Comparison of ENCODE assay signal across 17 mouse cellular contexts in the genomic region with DNA sequence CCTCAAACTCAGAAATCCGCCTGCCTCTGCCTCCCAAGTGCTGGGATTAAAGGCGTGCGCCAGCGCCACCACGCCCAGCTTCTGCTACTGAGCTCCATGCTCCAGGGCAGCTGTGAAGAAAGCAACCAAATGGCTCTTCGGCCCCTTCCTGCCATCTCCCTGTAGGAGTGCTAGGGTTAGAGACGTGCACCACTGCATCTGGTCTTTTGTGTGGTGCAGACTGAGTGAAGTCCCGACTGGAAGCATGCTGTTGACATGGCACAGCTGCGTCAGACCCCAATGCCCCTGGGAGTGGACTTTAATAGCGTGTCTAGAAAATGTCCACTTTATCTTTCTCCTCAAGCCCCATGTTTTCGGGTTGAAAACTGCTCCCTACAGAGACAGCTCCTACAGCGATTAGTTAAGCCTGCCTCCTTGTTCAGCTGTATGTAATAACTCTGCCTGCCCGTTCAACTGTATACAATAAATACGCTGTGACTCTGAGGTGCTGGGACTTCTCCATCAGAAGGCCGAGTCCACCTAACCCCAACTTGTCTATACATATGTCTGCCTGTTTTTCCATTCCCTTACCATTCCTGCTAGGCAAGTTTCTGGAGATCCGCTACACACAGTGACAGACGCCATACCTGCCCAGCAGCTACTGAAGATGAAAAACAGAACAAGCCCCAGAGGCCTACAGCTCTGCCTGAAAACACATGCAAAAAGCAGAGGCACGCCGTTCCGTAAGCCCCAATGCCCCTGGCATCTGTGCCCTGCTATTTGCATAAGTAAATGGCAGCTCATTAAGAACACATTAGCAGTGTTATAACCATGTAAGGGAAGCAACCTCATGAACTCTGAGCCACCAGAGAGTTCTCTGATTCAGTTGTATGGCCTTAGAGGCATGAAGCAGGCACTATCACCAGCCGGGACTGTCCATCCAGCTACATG.
DNase-seq lines count a peak whose midpoint lies in the region; ATAC-seq and TF ChIP-seq lines count a peak whose summit lies in the region.
"Had no signal": no experiment of that assay in that cellular context is flagged by ENCODE, and none has a peak within 500 bp of the region (broad histone marks: within the 10 kb centered on the region; RNA-seq: fewer than 3 reads in every experiment).

No protein-coding gene starts in this region.

- 62% methylated on average over 21 of the region's 21 CpGs for WGBS in midbrain, embryonic 14.5 days
- WGBS in midbrain, embryonic 10.5 days: 88% methylated on average over 21 of the region's 21 CpGs
- WGBS in forebrain, postnatal 0 days: 67% methylated on average over 20 of the region's 21 CpGs
- 59% methylated on average over 21 of the region's 21 CpGs for WGBS in hindbrain, postnatal 0 days
- 45% methylated on average over 21 of the region's 21 CpGs for WGBS in neural tube, embryonic 15.5 days
- WGBS in kidney, adult 2 months: 73% methylated on average over 21 of the region's 21 CpGs

- H3K4me2 ChIP-seq in midbrain, embryonic 14.5 days (ENCODE audit: low read length): no peak overlapping the region
- no peak overlapping the region for H3K4me2 ChIP-seq in forebrain, postnatal 0 days (ENCODE audit: low read depth)
- H3K4me2 ChIP-seq in hindbrain, postnatal 0 days (ENCODE audit: low read depth, low read length): no peak overlapping the region
- no peak overlapping the region for H3K4me2 ChIP-seq in neural tube, embryonic 15.5 days
- H3K4me2 ChIP-seq: intestine, embryonic 15.5 days; limb, embryonic 12.5 days; liver, embryonic 13.5 days had no signal

- no peaks in the 10 kb centered on the region for H3K27me3 ChIP-seq in midbrain, embryonic 14.5 days (ENCODE audit: control insufficient read depth, insufficient read depth, low read length)
- H3K27me3 ChIP-seq in midbrain, embryonic 10.5 days (ENCODE audit: low read depth, poor library complexity, severe bottlenecking): no peaks in the 10 kb centered on the region
- no peaks in the 10 kb centered on the region for H3K27me3 ChIP-seq in forebrain, postnatal 0 days (ENCODE audit: insufficient read depth, low read length)
- no peaks in the 10 kb centered on the region for H3K27me3 ChIP-seq in hindbrain, postnatal 0 days (ENCODE audit: insufficient read depth, low read length)
- H3K27me3 ChIP-seq in neural tube, embryonic 15.5 days (replicated peaks): no peaks in the 10 kb centered on the region
- no peaks in the 10 kb centered on the region for H3K27me3 ChIP-seq in kidney, adult 2 months (replicated peaks; ENCODE audit: control insufficient read depth, insufficient read depth, low read length)
- H3K27me3 ChIP-seq: intestine, embryonic 15.5 days; limb, embryonic 12.5 days; liver, embryonic 13.5 days had no signal

- peaks cover 10% of the 10 kb centered on the region; the same call in 1 of the 2 replicates for H3K4me1 ChIP-seq in midbrain, embryonic 14.5 days (ENCODE audit: control insufficient read depth, insufficient read depth, low read length)
- H3K4me1 ChIP-seq in midbrain, embryonic 10.5 days: peaks cover 11% of the 10 kb centered on the region
- peaks cover 11% of the 10 kb centered on the region; the same call in 1 of the 2 replicates for H3K4me1 ChIP-seq in forebrain, postnatal 0 days (ENCODE audit: insufficient read depth)
- H3K4me1 ChIP-seq in hindbrain, postnatal 0 days (ENCODE audit: insufficient read depth, low read length): 0 out of 2 replicates have a peak, but pooled peaks cover 3% of the 10 kb centered on the region
- peaks cover 18% of the 10 kb centered on the region for H3K4me1 ChIP-seq in neural tube, embryonic 15.5 days
- no peaks in the 10 kb centered on the region for H3K4me1 ChIP-seq in kidney, adult 2 months (ENCODE audit: control insufficient read depth, insufficient read depth, low read length)
- H3K4me1 ChIP-seq: intestine, embryonic 15.5 days; liver, embryonic 13.5 days had no signal

- no peak overlapping the region for H3K4me3 ChIP-seq in midbrain, embryonic 14.5 days (replicated peaks; ENCODE audit: low read depth, low read length)
- no peak overlapping the region for H3K4me3 ChIP-seq in midbrain, embryonic 10.5 days
- H3K4me3 ChIP-seq in forebrain, postnatal 0 days (ENCODE audit: low read depth, low read length): no peak overlapping the region
- H3K4me3 ChIP-seq in hindbrain, postnatal 0 days (ENCODE audit: low read length): no peak overlapping the region
- H3K4me3 ChIP-seq in neural tube, embryonic 15.5 days (replicated peaks): no peak overlapping the region
- no peak overlapping the region for H3K4me3 ChIP-seq in kidney, adult 2 months (ENCODE audit: insufficient read depth, low read depth, low read length)
- H3K4me3 ChIP-seq: intestine, embryonic 15.5 days; left cerebral cortex, adult 2 months; limb, embryonic 12.5 days; liver, embryonic 13.5 days had no signal

- peak overlapping the region; percentile 42 for H3K27ac ChIP-seq in midbrain, embryonic 14.5 days (replicated peaks; ENCODE audit: low read depth, low read length)
- H3K27ac ChIP-seq in midbrain, embryonic 10.5 days (replicated peaks): no peak overlapping the region
- H3K27ac ChIP-seq in forebrain, postnatal 0 days (ENCODE audit: low read depth, low read length): no peak overlapping the region
- H3K27ac ChIP-seq in hindbrain, postnatal 0 days: no peak overlapping the region
- 0 out of 2 replicates have a peak overlapping the region, but pooled peaks have one; percentile 28 for H3K27ac ChIP-seq in neural tube, embryonic 15.5 days (replicated peaks)
- H3K27ac ChIP-seq in kidney, adult 2 months (ENCODE audit: insufficient read depth, low read depth, low read length): no peak overlapping the region
- H3K27ac ChIP-seq: intestine, embryonic 15.5 days; left cerebral cortex, adult 2 months; limb, embryonic 12.5 days; liver, embryonic 13.5 days had no signal

- DNase-seq in midbrain, embryonic 14.5 days: peak; percentile 60
- DNase-seq in midbrain, embryonic 10.5 days (ENCODE audit: low spot score): no peak
- DNase-seq in forebrain, postnatal 0 days: no peak
- peak; percentile 57 for DNase-seq in hindbrain, postnatal 0 days (ENCODE audit: low spot score)
- no peak for DNase-seq in left cerebral cortex, postnatal 14 days (ENCODE audit: low spot score in 2 of 2)
- DNase-seq in kidney, adult 2 months: no peak
- DNase-seq: cerebellum, postnatal 10 days; embryo, embryonic 11 days; gastrocnemius, postnatal 25 days; liver, embryonic 13.5 days; right cerebral cortex, postnatal 25 days; thymus, postnatal 25 days had no signal

- no peak for TF ChIP-seq POLR2A in kidney, adult 2 months (IDR thresholded peaks at IDR 0.05; ENCODE audit: low read depth, low read length)

- intact Hi-C loops in left cerebral cortex, postnatal 14 days (cut with DNase I): no loop called here

- no peak for TF ChIP-seq CTCF in forebrain, postnatal 0 days (IDR thresholded peaks at IDR 0.05; ENCODE audit: low read depth)
- TF ChIP-seq CTCF in hindbrain, postnatal 0 days (IDR thresholded peaks at IDR 0.05; ENCODE audit: low read depth): no peak
- TF ChIP-seq CTCF in kidney, adult 2 months (conservative IDR thresholded peaks at IDR 0.05; ENCODE audit: insufficient read depth, insufficient read length, low read depth, low read length): no peak

- no peak for ATAC-seq in midbrain, embryonic 14.5 days (ENCODE audit: low FRiP score, low TSS enrichment)
- ATAC-seq in forebrain, postnatal 0 days: peak; percentile 47; the same call in 1 of the 2 replicates
- ATAC-seq in hindbrain, postnatal 0 days: peak; percentile 56; the same call in 1 of the 2 replicates
- ATAC-seq in neural tube, embryonic 15.5 days (ENCODE audit: low FRiP score): no peak
- ATAC-seq: intestine, embryonic 15.5 days had no signal

- H3K36me3 ChIP-seq in midbrain, embryonic 14.5 days (ENCODE audit: control insufficient read depth, insufficient read depth, low read length): no peaks in the 10 kb centered on the region
- no peaks in the 10 kb centered on the region for H3K36me3 ChIP-seq in midbrain, embryonic 10.5 days
- H3K36me3 ChIP-seq in forebrain, postnatal 0 days (ENCODE audit: insufficient read depth): no peaks in the 10 kb centered on the region
- H3K36me3 ChIP-seq in hindbrain, postnatal 0 days (ENCODE audit: insufficient read depth, low read length): no peaks in the 10 kb centered on the region
- H3K36me3 ChIP-seq in neural tube, embryonic 15.5 days: no peaks in the 10 kb centered on the region
- no peaks in the 10 kb centered on the region for H3K36me3 ChIP-seq in kidney, adult 2 months (ENCODE audit: control insufficient read depth, insufficient read depth, low read length)
- H3K36me3 ChIP-seq: G1E; intestine, embryonic 15.5 days; limb, embryonic 12.5 days; liver, embryonic 13.5 days had no signal

- H3K9ac ChIP-seq in midbrain, embryonic 14.5 days (replicated peaks; ENCODE audit: low read length): no peak overlapping the region
- no peak overlapping the region for H3K9ac ChIP-seq in forebrain, postnatal 0 days
- no peak overlapping the region for H3K9ac ChIP-seq in hindbrain, postnatal 0 days (replicated peaks; ENCODE audit: low read length)
- H3K9ac ChIP-seq in neural tube, embryonic 15.5 days (replicated peaks): no peak overlapping the region
- H3K9ac ChIP-seq: intestine, embryonic 15.5 days; limb, embryonic 12.5 days; liver, embryonic 13.5 days had no signal

- H3K9me3 ChIP-seq in midbrain, embryonic 14.5 days (ENCODE audit: control insufficient read depth, low read length): no peaks in the 10 kb centered on the region
- H3K9me3 ChIP-seq in midbrain, embryonic 10.5 days (replicated peaks): no peaks in the 10 kb centered on the region
- no peaks in the 10 kb centered on the region for H3K9me3 ChIP-seq in forebrain, postnatal 0 days (ENCODE audit: low read length)
- no peaks in the 10 kb centered on the region for H3K9me3 ChIP-seq in hindbrain, postnatal 0 days (ENCODE audit: low read length)
- H3K9me3 ChIP-seq in neural tube, embryonic 15.5 days (replicated peaks): no peaks in the 10 kb centered on the region
- H3K9me3 ChIP-seq: G1E; intestine, embryonic 15.5 days; limb, embryonic 12.5 days; liver, embryonic 13.5 days had no signal

Comparison
In these comparisons a context has a peak if more than half of its experiments do, and no peak if none do; other contexts are left out.
1. DNase-seq: peak in midbrain, embryonic 14.5 days (single experiment) and hindbrain, postnatal 0 days (single experiment); none in midbrain, embryonic 10.5 days (single experiment), forebrain, postnatal 0 days (single experiment), left cerebral cortex, postnatal 14 days (0 of 2) and kidney, adult 2 months (single experiment).
2. H3K27ac ChIP-seq: peak in midbrain, embryonic 14.5 days (single experiment) and neural tube, embryonic 15.5 days (single experiment); none in midbrain, embryonic 10.5 days (single experiment), forebrain, postnatal 0 days (single experiment), hindbrain, postnatal 0 days (single experiment) and kidney, adult 2 months (single experiment).
3. ATAC-seq: peak in forebrain, postnatal 0 days (single experiment) and hindbrain, postnatal 0 days (single experiment); none in midbrain, embryonic 14.5 days (single experiment) and neural tube, embryonic 15.5 days (single experiment).